Mouse (Mus musculus): ENCODE measurements at regions not wholly inside any gene's neighbourhood (a gene's known extent, or its start where the extent isn't known, plus 50 kb on each side); places are given as distances from the start of the nearest gene placed in this dataset.

- WGBS, result 56% methylated on average over 2 of the region's 2 CpGs
- Histone ChIP-seq H3K4me3 (replicated peaks) (no peak overlapping the region), H3K27ac (no peak overlapping the region), H3K4me2 (no peak overlapping the region), H3K27me3 (no peaks in the 10 kb centered on the region), H3K9me3 (no peaks in the 10 kb centered on the region), H3K4me1 (replicated peaks) (no peaks in the 10 kb centered on the region), H3K36me3 (no peaks in the 10 kb centered on the region), H3K9ac (replicated peaks) (no peak overlapping the region)
- ATAC-seq (ENCODE audit: insufficient number of reproducible peaks, insufficient read depth, low FRiP score, low TSS enrichment, low read depth), result no peak
Measured at GRCm38 (mm10) chr15:54112406-54112805, 227.7 kb downstream of the Gm7489 start.

DNA sequence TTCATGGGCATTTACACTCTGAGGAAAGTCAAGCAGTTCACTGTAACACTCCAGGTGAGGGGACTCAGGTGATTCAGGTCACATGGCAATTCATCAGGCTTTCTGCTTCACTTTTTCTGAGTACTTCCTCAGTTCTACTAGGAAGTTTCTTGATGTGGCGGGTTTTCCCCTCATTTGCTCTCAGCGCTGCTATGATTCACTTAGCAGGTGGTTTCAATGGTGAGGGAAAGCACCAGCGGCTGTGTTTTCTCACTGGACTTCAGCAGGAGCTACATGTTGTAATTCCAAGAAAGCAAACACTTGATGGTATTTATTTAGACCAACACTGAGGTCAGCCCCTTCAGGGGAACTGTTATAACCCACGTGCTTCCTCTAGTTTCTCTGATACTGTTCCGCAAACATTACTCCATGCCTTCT lies 229.4 kb downstream of the Gm7489 start:
- no peaks in the 10 kb centered on the region for H3K4me1 ChIP-seq (replicated peaks)
- H3K4me3 ChIP-seq (replicated peaks), result no peak overlapping the region
- H3K36me3 ChIP-seq, result no peaks in the 10 kb centered on the region
- WGBS, result 86% methylated on average over 5 of the region's 5 CpGs
- no peaks in the 10 kb centered on the region for H3K27me3 ChIP-seq
- no peaks in the 10 kb centered on the region for H3K9me3 ChIP-seq
- ATAC-seq (ENCODE audit: insufficient number of reproducible peaks, insufficient read depth, low FRiP score, low TSS enrichment, low read depth), result no peak
- H3K4me2 ChIP-seq, result no peak overlapping the region
- no peak overlapping the region for H3K9ac ChIP-seq (replicated peaks)
- H3K27ac ChIP-seq, result no peak overlapping the region

GRCm38 (mm10) chr15:54117967-54118538 lies 233.3 kb downstream of the Gm7489 start:
- Histone ChIP-seq H3K36me3 (no peaks in the 10 kb centered on the region), H3K4me1 (replicated peaks) (no peaks in the 10 kb centered on the region), H3K4me2 (no peak overlapping the region), H3K27me3 (no peaks in the 10 kb centered on the region), H3K9ac (replicated peaks) (no peak overlapping the region), H3K4me3 (replicated peaks) (no peak overlapping the region), H3K9me3 (no peaks in the 10 kb centered on the region), H3K27ac (no peak overlapping the region)
- WGBS, result 81% methylated on average over 5 of the region's 5 CpGs
- ATAC-seq (ENCODE audit: insufficient number of reproducible peaks, insufficient read depth, low FRiP score, low TSS enrichment, low read depth), result no peak

DNA sequence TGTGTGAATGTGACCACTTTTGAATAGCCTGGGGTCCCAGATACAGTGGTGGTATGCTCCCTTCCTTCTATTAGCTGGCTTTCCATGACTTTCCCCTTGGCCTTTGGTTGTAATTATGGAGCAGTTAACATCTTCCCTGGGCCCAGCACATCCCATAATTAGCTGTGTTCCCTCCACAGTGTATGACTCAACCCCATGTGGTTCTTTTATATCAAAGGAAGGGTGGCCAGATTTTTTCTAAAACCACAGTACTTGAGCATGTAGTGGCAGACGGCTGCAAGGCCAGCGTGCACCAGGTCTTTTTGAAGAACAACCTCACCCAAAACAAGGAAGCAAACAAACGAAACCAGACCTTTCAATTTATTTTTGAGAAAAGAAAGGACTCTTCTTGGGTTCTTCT lies 235.8 kb downstream of the Gm7489 start:
- 78% methylated on average over 3 of the region's 3 CpGs for WGBS
- H3K4me1 ChIP-seq (replicated peaks), result no peaks in the 10 kb centered on the region
- H3K4me2 ChIP-seq, result no peak overlapping the region
- ATAC-seq (ENCODE audit: insufficient number of reproducible peaks, insufficient read depth, low FRiP score, low TSS enrichment, low read depth), result no peak
- no peak overlapping the region for H3K9ac ChIP-seq (replicated peaks)
- no peaks in the 10 kb centered on the region for H3K9me3 ChIP-seq
- no peaks in the 10 kb centered on the region for H3K36me3 ChIP-seq
- no peak overlapping the region for H3K27ac ChIP-seq
- H3K4me3 ChIP-seq (replicated peaks), result no peak overlapping the region
- no peaks in the 10 kb centered on the region for H3K27me3 ChIP-seq

DNA sequence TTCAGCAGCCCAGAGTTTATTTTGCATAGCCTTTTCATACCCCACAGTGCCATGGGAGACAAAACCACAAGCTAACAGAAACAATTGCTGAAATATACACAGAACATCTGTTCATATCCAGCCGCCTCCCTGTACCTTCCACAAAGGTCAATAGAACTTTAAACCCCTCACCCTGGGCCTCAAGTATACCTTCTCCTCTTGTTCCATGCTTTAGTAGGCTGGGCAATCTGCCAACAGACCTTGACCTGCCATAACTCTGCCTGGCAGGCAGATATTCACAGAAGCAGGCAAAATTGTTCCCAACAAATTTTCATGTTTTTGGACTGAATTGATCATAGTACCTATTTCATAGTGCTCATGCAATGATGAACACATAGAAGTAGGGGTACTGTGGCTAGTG lies 279.6 kb downstream of the Gm7489 start:
- Histone ChIP-seq H3K4me3 (replicated peaks) (no peak overlapping the region), H3K27ac (no peak overlapping the region), H3K36me3 (no peaks in the 10 kb centered on the region), H3K4me1 (replicated peaks) (peaks cover 4% of the 10 kb centered on the region), H3K9ac (replicated peaks) (no peak overlapping the region), H3K9me3 (no peaks in the 10 kb centered on the region), H3K4me2 (no peak overlapping the region), H3K27me3 (no peaks in the 10 kb centered on the region)
- no peak for ATAC-seq (ENCODE audit: insufficient number of reproducible peaks, insufficient read depth, low FRiP score, low TSS enrichment, low read depth)
- 65% methylated on average over 1 of the region's 1 CpGs for WGBS

GRCm38 (mm10) chr15:54167842-54168361 lies 283.2 kb downstream of the Gm7489 start:
- WGBS, result 93% methylated on average over 3 of the region's 3 CpGs
- no peak overlapping the region for H3K4me3 ChIP-seq (replicated peaks)
- peaks cover 4% of the 10 kb centered on the region for H3K4me1 ChIP-seq (replicated peaks)
- no peak overlapping the region for H3K27ac ChIP-seq
- no peak overlapping the region for H3K4me2 ChIP-seq
- H3K9ac ChIP-seq (replicated peaks), result no peak overlapping the region
- no peaks in the 10 kb centered on the region for H3K36me3 ChIP-seq
- no peaks in the 10 kb centered on the region for H3K27me3 ChIP-seq
- H3K9me3 ChIP-seq, result no peaks in the 10 kb centered on the region
- ATAC-seq (ENCODE audit: insufficient number of reproducible peaks, insufficient read depth, low FRiP score, low TSS enrichment, low read depth), result no peak

DNA sequence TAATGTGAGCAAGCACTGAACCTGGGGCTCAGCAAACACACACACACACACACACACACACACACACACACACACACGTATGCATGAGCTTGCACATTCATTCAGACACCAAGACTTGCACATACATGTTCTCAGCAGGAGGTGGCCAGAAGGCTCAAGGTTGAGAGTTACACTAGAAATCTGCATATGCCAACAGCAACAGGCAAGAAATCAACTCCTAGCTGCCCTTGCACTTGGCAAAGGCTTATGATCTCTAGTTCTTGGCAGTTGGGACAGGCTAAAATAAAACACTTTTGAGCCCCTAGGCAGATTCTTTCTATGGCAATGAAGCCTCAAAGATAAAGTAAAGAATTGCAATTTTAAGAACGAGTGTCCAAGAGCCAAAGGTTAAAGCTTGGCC lies 292.5 kb downstream of the Gm7489 start:
- no peak overlapping the region for H3K9ac ChIP-seq (replicated peaks)
- no peak overlapping the region for H3K4me2 ChIP-seq
- H3K4me3 ChIP-seq (replicated peaks), result no peak overlapping the region
- WGBS, result 78% methylated on average over 2 of the region's 2 CpGs
- no peaks in the 10 kb centered on the region for H3K27me3 ChIP-seq
- ATAC-seq (ENCODE audit: insufficient number of reproducible peaks, insufficient read depth, low FRiP score, low TSS enrichment, low read depth), result no peak
- no peak overlapping the region for H3K27ac ChIP-seq
- H3K4me1 ChIP-seq (replicated peaks), result no peaks in the 10 kb centered on the region
- H3K9me3 ChIP-seq, result no peaks in the 10 kb centered on the region
- H3K36me3 ChIP-seq, result no peaks in the 10 kb centered on the region

GRCm38 (mm10) chr15:54177791-54178190 lies 293.1 kb downstream of the Gm7489 start:
- WGBS, result 72% methylated on average over 3 of the region's 3 CpGs
- ATAC-seq (ENCODE audit: insufficient number of reproducible peaks, insufficient read depth, low FRiP score, low TSS enrichment, low read depth), result no peak
- no peaks in the 10 kb centered on the region for H3K27me3 ChIP-seq
- no peak overlapping the region for H3K27ac ChIP-seq
- H3K4me2 ChIP-seq, result no peak overlapping the region
- H3K4me1 ChIP-seq (replicated peaks), result no peaks in the 10 kb centered on the region
- H3K36me3 ChIP-seq, result no peaks in the 10 kb centered on the region
- H3K9me3 ChIP-seq, result no peaks in the 10 kb centered on the region
- no peak overlapping the region for H3K4me3 ChIP-seq (replicated peaks)
- no peak overlapping the region for H3K9ac ChIP-seq (replicated peaks)
